Mouse (Mus musculus): ENCODE measurements around the gene Pop7. TPM values are rescaled to one million over a fixed set of nuclear protein-coding genes. Genes with fewer than 3 reads are reported as not detected.

Gene Pop7
- 10.2 and 12.7 TPM in 2 replicates for polyA plus RNA-seq (2012; rRNA removed)

DNA sequence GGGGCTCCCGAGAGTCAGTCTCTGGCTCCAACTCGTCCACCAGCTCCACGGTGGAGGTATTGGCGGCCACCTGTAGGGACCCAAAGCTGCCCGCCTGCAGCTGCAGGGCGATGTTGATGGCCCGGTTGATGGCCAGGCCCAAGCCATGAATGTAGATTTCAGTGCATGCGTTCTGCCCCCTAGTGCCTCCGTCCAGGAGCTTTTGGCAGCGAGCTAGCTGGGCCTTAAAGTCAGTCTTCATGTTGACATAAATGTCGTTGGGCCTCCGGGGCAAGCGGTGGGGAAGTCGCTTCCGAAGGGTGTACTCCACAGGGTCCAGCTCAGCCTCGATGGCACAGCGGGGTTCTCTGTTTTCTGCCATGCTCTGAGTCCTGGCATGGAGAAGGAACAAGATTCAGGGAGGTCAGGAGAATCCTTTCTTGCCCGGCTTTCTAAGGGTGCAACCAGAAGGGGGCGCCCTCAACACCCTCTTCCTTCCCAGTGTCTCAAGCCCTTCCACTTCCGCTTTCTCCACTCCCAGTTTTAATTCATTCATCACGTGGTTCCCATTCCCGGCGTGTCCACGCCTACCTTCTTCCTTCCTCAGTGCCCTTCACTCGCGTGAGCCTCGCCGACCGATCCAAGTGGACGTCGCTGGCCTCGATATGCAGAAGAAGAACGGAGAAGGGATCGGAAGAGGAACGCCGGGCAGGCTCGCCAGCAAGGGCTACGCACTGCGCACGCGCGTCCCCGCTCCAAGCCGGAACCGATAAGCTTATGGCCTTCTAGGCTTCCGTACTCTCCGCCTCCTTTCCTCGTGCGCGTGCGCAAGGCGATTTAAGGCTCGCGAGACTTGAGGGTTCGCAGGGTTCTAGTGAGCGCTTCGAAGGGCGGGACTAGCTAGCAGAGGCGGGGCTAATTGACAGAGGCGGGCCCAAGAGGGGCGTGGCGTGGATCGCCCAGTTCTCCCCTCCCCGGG is at the start of gene Pop7:
Gene Pop7, minus strand, starts transcription at position 810 of the 958 bp plus-strand sequence.
- Histone ChIP-seq H3K36me3 (ENCODE audit: control insufficient read depth, insufficient read depth, low read length) (no peaks in the 10 kb centered on the region), H3K4me1 (ENCODE audit: control insufficient read depth, insufficient read depth, low read length) (peaks cover 9% of the 10 kb centered on the region), H3K4me3 (ENCODE audit: control insufficient read depth, low read depth, low read length) (peak within 1 kb of the TSS; percentile 87), H3K27me3 (ENCODE audit: control insufficient read depth, insufficient read depth, low read length) (no peaks in the 10 kb centered on the region), H3K27ac (ENCODE audit: control insufficient read depth, insufficient read depth, low read depth, low read length) (peak within 1 kb of the TSS; percentile 92)
- peak; percentile 76 for TF ChIP-seq POLR2A (IDR thresholded peaks at IDR 0.05; ENCODE audit: control insufficient read depth, low read depth, low read length)
- TF ChIP-seq CTCF (IDR thresholded peaks at IDR 0.05; ENCODE audit: control insufficient read depth, insufficient read depth, insufficient replicate concordance, low read depth, low read length), result peak; percentile 77

DNA sequence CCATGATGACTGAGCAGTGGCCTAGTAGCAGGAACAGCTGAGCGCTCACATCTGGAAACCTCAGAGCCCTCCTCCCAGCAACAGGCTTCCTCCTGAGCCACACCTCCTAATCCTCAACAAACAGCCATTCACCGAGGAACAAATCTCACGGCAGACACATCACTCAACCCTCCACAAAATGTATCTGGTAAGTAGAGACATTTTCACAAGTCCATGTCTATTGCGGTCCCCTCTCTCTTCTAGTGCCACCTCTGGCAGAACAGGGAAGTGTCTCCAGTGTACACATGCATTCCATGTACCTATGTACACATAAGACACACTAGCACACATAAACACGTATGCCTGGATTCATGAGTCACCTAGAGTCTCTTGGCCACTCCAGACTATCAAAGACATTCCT is 48.8 kb upstream of the Pop7 start:
- Histone ChIP-seq H3K36me3 (ENCODE audit: control insufficient read depth, insufficient read depth, low read length) (no peaks in the 10 kb centered on the region), H3K4me1 (ENCODE audit: control insufficient read depth, insufficient read depth, low read length) (peaks cover 7% of the 10 kb centered on the region)

DNA sequence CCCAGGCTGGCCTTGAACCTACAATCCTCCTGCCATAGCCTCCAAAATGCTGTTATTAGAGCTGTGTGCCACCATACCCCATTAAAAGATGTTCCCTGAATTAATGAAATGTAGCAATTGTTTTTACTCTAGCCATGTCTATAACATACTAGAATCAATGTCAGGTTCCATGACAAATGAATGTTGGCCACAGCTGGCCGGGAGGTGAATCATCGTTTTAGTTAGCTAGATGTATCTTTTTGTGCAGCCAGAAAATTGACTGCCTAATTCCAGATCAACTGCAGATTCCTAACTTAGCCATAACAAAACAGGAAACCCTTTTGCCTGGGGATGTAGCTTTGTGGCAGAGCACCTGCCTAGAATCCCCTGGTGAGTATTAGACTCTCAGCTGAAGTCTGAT is 47.5 kb upstream of the Pop7 start:
- no peaks in the 10 kb centered on the region for H3K27me3 ChIP-seq (ENCODE audit: control insufficient read depth, insufficient read depth, low read length)
- TF ChIP-seq CTCF (IDR thresholded peaks at IDR 0.05; ENCODE audit: control insufficient read depth, insufficient read depth, insufficient replicate concordance, low read depth, low read length) (no peak), POLR2A (IDR thresholded peaks at IDR 0.05; ENCODE audit: control insufficient read depth, low read depth, low read length) (no peak)

More for the DNA sequence above, 48.8 kb upstream of the Pop7 start:
- TF ChIP-seq POLR2A (IDR thresholded peaks at IDR 0.05; ENCODE audit: control insufficient read depth, low read depth, low read length), result no peak
- no peak for TF ChIP-seq CTCF (IDR thresholded peaks at IDR 0.05; ENCODE audit: control insufficient read depth, insufficient read depth, insufficient replicate concordance, low read depth, low read length)
- H3K27ac ChIP-seq (ENCODE audit: control insufficient read depth, insufficient read depth, low read depth, low read length), result no peak overlapping the region
- no peak overlapping the region for H3K4me3 ChIP-seq (ENCODE audit: control insufficient read depth, low read depth, low read length)
- H3K27me3 ChIP-seq (ENCODE audit: control insufficient read depth, insufficient read depth, low read length), result no peaks in the 10 kb centered on the region

DNA sequence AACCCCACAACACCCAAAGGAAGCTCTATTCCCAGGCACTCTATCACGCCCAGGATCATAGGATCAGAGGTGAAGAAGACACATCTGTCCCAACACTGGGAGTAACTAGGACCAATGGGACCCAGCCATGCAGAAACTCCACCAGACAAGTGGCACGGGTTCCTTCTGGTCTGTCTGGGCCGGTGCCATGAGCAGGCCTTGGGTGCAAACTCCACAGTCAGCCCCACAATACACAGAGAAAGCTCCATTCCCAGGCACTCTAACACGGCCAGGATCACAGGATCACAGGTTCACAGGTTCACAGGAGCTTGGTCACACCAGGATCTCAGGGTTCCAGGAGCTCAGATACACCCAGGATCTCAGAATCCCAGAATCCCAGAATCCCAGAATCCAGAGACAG is 43.3 kb upstream of the Pop7 start:
- Histone ChIP-seq H3K27ac (ENCODE audit: control insufficient read depth, insufficient read depth, low read depth, low read length) (no peak overlapping the region), H3K27me3 (ENCODE audit: control insufficient read depth, insufficient read depth, low read length) (no peaks in the 10 kb centered on the region), H3K4me1 (ENCODE audit: control insufficient read depth, insufficient read depth, low read length) (no peaks in the 10 kb centered on the region), H3K4me3 (ENCODE audit: control insufficient read depth, low read depth, low read length) (no peak overlapping the region), H3K36me3 (ENCODE audit: control insufficient read depth, insufficient read depth, low read length) (no peaks in the 10 kb centered on the region)
- no peak for TF ChIP-seq POLR2A (IDR thresholded peaks at IDR 0.05; ENCODE audit: control insufficient read depth, low read depth, low read length)

More for the DNA sequence above, 47.5 kb upstream of the Pop7 start:
- H3K4me3 ChIP-seq (ENCODE audit: control insufficient read depth, low read depth, low read length), result no peak overlapping the region
- H3K4me1 ChIP-seq (ENCODE audit: control insufficient read depth, insufficient read depth, low read length), result peaks cover 7% of the 10 kb centered on the region
- no peaks in the 10 kb centered on the region for H3K36me3 ChIP-seq (ENCODE audit: control insufficient read depth, insufficient read depth, low read length)
- no peak overlapping the region for H3K27ac ChIP-seq (ENCODE audit: control insufficient read depth, insufficient read depth, low read depth, low read length)

DNA sequence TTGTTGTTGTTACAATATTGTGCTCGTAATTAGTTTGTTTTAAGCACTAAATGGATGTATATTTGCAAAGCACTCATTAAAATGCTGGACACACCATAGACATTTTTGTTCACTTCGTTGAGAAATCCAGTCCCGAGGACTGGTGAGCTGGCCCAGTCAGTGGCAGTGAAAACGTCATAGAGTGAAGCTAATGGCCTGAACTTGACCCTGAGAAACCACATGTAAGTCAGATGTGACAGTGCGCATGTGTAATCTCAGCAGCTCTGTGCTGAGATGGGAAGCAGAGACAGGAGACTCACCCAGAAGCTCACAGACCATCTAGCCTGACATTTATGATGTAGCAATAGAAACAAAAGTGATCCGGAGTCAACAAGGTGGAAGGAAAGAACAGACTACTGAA is 42.6 kb upstream of the Pop7 start:
- Histone ChIP-seq H3K4me3 (ENCODE audit: control insufficient read depth, low read depth, low read length) (no peak overlapping the region), H3K27me3 (ENCODE audit: control insufficient read depth, insufficient read depth, low read length) (no peaks in the 10 kb centered on the region), H3K4me1 (ENCODE audit: control insufficient read depth, insufficient read depth, low read length) (no peaks in the 10 kb centered on the region), H3K27ac (ENCODE audit: control insufficient read depth, insufficient read depth, low read depth, low read length) (no peak overlapping the region), H3K36me3 (ENCODE audit: control insufficient read depth, insufficient read depth, low read length) (no peaks in the 10 kb centered on the region)
- TF ChIP-seq CTCF (IDR thresholded peaks at IDR 0.05; ENCODE audit: control insufficient read depth, insufficient read depth, insufficient replicate concordance, low read depth, low read length) (no peak), POLR2A (IDR thresholded peaks at IDR 0.05; ENCODE audit: control insufficient read depth, low read depth, low read length) (no peak)

DNA sequence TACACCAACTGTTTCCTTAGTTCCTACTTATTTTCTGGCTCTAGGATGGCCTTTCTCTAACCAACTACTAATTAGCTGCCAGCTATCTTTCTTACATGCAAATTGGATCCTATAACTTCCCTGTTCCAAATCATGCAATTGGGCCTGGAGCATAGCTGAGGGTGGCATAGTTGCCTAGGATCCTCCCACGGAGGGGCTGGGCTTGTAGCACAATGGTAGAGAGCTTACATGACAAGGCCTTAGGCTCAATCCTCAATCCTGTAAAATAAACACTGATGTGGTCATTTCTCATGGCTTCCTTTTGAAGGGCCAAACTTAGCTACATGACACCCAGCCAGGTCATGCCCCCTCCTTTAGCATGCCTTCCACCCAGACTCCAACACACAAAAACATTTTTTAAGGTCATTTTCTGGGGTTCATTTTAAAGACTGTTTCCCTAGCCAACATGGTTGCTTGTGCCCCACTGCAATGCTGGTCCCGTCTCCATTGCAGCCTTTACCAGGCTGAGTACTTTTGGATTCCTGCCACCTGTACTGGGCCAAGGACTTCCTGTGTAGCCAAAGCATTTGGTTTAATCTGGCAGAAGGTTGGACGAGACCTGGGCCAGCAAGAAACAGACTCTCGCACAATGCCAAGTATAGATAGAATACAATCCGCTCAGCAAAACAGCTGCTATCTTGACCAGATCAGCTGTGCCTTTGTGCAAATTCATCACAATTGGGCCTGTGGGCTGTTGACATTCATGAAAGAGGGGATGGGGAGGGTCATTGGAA is 39.6 kb upstream of the Pop7 start:
- no peaks in the 10 kb centered on the region for H3K4me1 ChIP-seq (ENCODE audit: control insufficient read depth, insufficient read depth, low read length)
- no peak overlapping the region for H3K27ac ChIP-seq (ENCODE audit: control insufficient read depth, insufficient read depth, low read depth, low read length)
- no peaks in the 10 kb centered on the region for H3K36me3 ChIP-seq (ENCODE audit: control insufficient read depth, insufficient read depth, low read length)
- no peak overlapping the region for H3K4me3 ChIP-seq (ENCODE audit: control insufficient read depth, low read depth, low read length)
- TF ChIP-seq CTCF (IDR thresholded peaks at IDR 0.05; ENCODE audit: control insufficient read depth, insufficient read depth, insufficient replicate concordance, low read depth, low read length), result no peak
- TF ChIP-seq POLR2A (IDR thresholded peaks at IDR 0.05; ENCODE audit: control insufficient read depth, low read depth, low read length), result no peak
- H3K27me3 ChIP-seq (ENCODE audit: control insufficient read depth, insufficient read depth, low read length), result no peaks in the 10 kb centered on the region

DNA sequence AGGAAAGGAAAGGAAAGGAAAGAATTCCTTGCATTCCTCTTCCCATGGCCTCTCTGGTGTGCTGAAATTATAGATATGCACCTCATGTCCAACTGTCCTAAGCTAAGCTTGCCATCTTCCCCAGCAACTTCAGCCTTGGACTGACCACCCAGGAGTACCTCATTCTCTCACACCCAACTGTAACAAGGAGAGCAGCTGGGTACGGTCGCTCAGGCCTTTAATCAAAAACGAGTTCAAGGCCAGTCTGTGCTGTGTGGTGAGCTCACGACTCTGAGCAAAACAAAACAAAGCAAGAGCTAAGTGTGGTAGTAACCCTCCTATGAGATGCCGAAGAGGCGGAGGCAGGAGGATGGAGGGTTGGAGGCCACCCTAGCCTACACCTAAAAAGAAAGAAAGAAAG is 38.7 kb upstream of the Pop7 start:
- H3K27ac ChIP-seq (ENCODE audit: control insufficient read depth, insufficient read depth, low read depth, low read length), result no peak overlapping the region
- no peak overlapping the region for H3K4me3 ChIP-seq (ENCODE audit: control insufficient read depth, low read depth, low read length)
- TF ChIP-seq CTCF (IDR thresholded peaks at IDR 0.05; ENCODE audit: control insufficient read depth, insufficient read depth, insufficient replicate concordance, low read depth, low read length), result no peak
- TF ChIP-seq POLR2A (IDR thresholded peaks at IDR 0.05; ENCODE audit: control insufficient read depth, low read depth, low read length), result no peak
- H3K4me1 ChIP-seq (ENCODE audit: control insufficient read depth, insufficient read depth, low read length), result no peaks in the 10 kb centered on the region
- no peaks in the 10 kb centered on the region for H3K27me3 ChIP-seq (ENCODE audit: control insufficient read depth, insufficient read depth, low read length)
- H3K36me3 ChIP-seq (ENCODE audit: control insufficient read depth, insufficient read depth, low read length), result no peaks in the 10 kb centered on the region
